Comparison of ENCODE assay signal across 16 mouse cellular contexts in genomic region chr5:129731021-129731420, GRCm38 (mm10). TPM values are rescaled to one million over a fixed set of nuclear protein-coding genes. Genes with fewer than 3 reads are reported as not detected.
A peak's percentile ranks its signal among the peaks of the same experiment; 100 is the strongest.
DNase-seq lines count a peak whose midpoint lies in the region; ATAC-seq and TF ChIP-seq lines count a peak whose summit lies in the region.
"Had no signal": no experiment of that assay in that cellular context is flagged by ENCODE, and none has a peak within 500 bp of the region (broad histone marks: within the 10 kb centered on the region; RNA-seq: fewer than 3 reads in every experiment).

No protein-coding gene starts in this region.

- 0 out of 2 replicates have a peak, but pooled peaks cover 7% of the 10 kb centered on the region for H3K36me3 ChIP-seq in heart, embryonic 14.5 days (ENCODE audit: control insufficient read depth, insufficient read depth, low read length)
- H3K36me3 ChIP-seq in liver, embryonic 15.5 days (replicated peaks), result no peaks in the 10 kb centered on the region
- H3K36me3 ChIP-seq: lung, embryonic 15.5 days; midbrain, embryonic 12.5 days had no signal

- H3K9ac ChIP-seq in heart, embryonic 14.5 days (ENCODE audit: low read length), result peak overlapping the region; percentile 59
- H3K9ac ChIP-seq in liver, embryonic 15.5 days, result peak overlapping the region; percentile 39; the same call in 1 of the 2 replicates
- H3K9ac ChIP-seq: forebrain, embryonic 12.5 days; hindbrain, embryonic 14.5 days; lung, embryonic 15.5 days; midbrain, embryonic 12.5 days had no signal

- H3K27ac ChIP-seq in gastrocnemius, adult 2 months, result peak overlapping the region; percentile 98
- peak overlapping the region; percentile 76 to 95 for H3K27ac ChIP-seq in heart, embryonic 14.5 days (replicated peaks in 1 of 2; ENCODE audit: control insufficient read depth in 1 of 2, insufficient read depth in 1 of 2, low read depth in 2 of 2, low read length in 2 of 2)
- peak overlapping the region; percentile 85 for H3K27ac ChIP-seq in liver, embryonic 15.5 days (replicated peaks)
- H3K27ac ChIP-seq: forebrain, embryonic 12.5 days; hindbrain, embryonic 14.5 days; lung, embryonic 15.5 days; midbrain, embryonic 12.5 days had no signal

- WGBS in heart, embryonic 14.5 days, result 20% methylated on average over 5 of the region's 5 CpGs
- WGBS in liver, embryonic 15.5 days (ENCODE audit: insufficient replicate concordance), result 68% methylated on average over 5 of the region's 5 CpGs

- DNase-seq in gastrocnemius, adult 18-20 months (ENCODE audit: low spot score), result peak; percentile 77
- no peak for DNase-seq in gastrocnemius, postnatal 36 days
- DNase-seq in gastrocnemius, adult 2 months, result peak; percentile 72
- no peak for DNase-seq in ovary, postnatal 14 days (ENCODE audit: low spot score)
- no peak for DNase-seq in MN1 (ENCODE audit: low spot score)
- DNase-seq: thymus, postnatal 4 days had no signal

- peak; percentile 60; the same call in 1 of the 2 replicates for ATAC-seq in heart, embryonic 14.5 days (ENCODE audit: insufficient number of reproducible peaks, insufficient read depth, low FRiP score, low read depth)
- ATAC-seq in liver, embryonic 15.5 days (ENCODE audit: insufficient read depth), result no peak
- no peak for ATAC-seq in erythroid progenitor cell, adult 5-6 weeks (replicated peaks; ENCODE audit: low FRiP score, poor library complexity, severe bottlenecking)

- peak overlapping the region; percentile 87 for H3K4me3 ChIP-seq in gastrocnemius, adult 2 months
- no peak overlapping the region for H3K4me3 ChIP-seq in heart, embryonic 14.5 days (ENCODE audit: control insufficient read depth in 1 of 2, insufficient read depth in 1 of 2, low read depth in 1 of 2, low read length in 2 of 2)
- no peak overlapping the region for H3K4me3 ChIP-seq in liver, embryonic 15.5 days (replicated peaks)
- H3K4me3 ChIP-seq: forebrain, embryonic 12.5 days; lung, embryonic 15.5 days; midbrain, embryonic 12.5 days had no signal

- intact Hi-C loops in gastrocnemius, postnatal 36 days (cut with DNase I), result no loop called here
- intact Hi-C loops in gastrocnemius, adult 2 months (cut with DNase I), result no loop called here

- H3K4me1 ChIP-seq in heart, embryonic 14.5 days (ENCODE audit: control insufficient read depth in 2 of 2, insufficient read depth in 2 of 2, low read length in 2 of 2), result peaks cover 27 to 45% of the 10 kb centered on the region in 2 experiments
- H3K4me1 ChIP-seq in liver, embryonic 15.5 days (replicated peaks), result peaks cover 59% of the 10 kb centered on the region

- TF ChIP-seq CTCF in gastrocnemius, adult 2 months (IDR thresholded peaks at IDR 0.05), result no peak

- H3K9me3 ChIP-seq in heart, embryonic 14.5 days (ENCODE audit: control insufficient read depth, low read length), result no peaks in the 10 kb centered on the region
- no peaks in the 10 kb centered on the region for H3K9me3 ChIP-seq in liver, embryonic 15.5 days (replicated peaks)
- H3K9me3 ChIP-seq: forebrain, embryonic 12.5 days; lung, embryonic 15.5 days; midbrain, embryonic 12.5 days had no signal

- H3K4me2 ChIP-seq in heart, embryonic 14.5 days (ENCODE audit: low read length), result peak overlapping the region; percentile 56
- H3K4me2 ChIP-seq in liver, embryonic 15.5 days, result no peak overlapping the region
- H3K4me2 ChIP-seq: forebrain, embryonic 12.5 days; hindbrain, embryonic 14.5 days; lung, embryonic 15.5 days; midbrain, embryonic 12.5 days had no signal

- no peaks in the 10 kb centered on the region for H3K27me3 ChIP-seq in heart, embryonic 14.5 days (ENCODE audit: control insufficient read depth, insufficient read depth, low read length)
- H3K27me3 ChIP-seq in liver, embryonic 15.5 days, result no peaks in the 10 kb centered on the region
- H3K27me3 ChIP-seq: forebrain, embryonic 12.5 days; lung, embryonic 15.5 days; midbrain, embryonic 12.5 days had no signal

RNA-seq across cellular contexts. Expression of gene Nipsnap2, which starts 6.2 kb away (rescaled TPM):
- 100 to 1,000 TPM; 539 to 562 TPM for total RNA-seq in gastrocnemius, adult 18-20 months (2021)
- total RNA-seq in gastrocnemius, postnatal 36 days (2021), result 100 to 1,000 TPM; 503 to 556 TPM
- total RNA-seq in gastrocnemius, adult 2 months (2021), result 100 to 1,000 TPM; 500 to 681 TPM
- 363 and 384 TPM in 2 replicates for polyA plus RNA-seq in heart, embryonic 14.5 days (2014; fragmentation: Nextera tagmentation; extraction: Ambion mirVana)
- 20.2 and 23.1 TPM in 2 replicates for polyA plus RNA-seq in liver, embryonic 15.5 days (2015; fragmentation: Nextera tagmentation; extraction: Ambion mirVana)
- 9.7 and 13.8 TPM in 2 replicates for total RNA-seq in erythroid progenitor cell, adult 5-6 weeks (2015; ENCODE audit: low replicate concordance)
- total RNA-seq in erythroid progenitor cell, adult 5-6 weeks (2017; ENCODE audit: low replicate concordance), result 1.7 and 14.9 TPM in 2 replicates

RNA-seq across cellular contexts. Expression of gene Mrps17, which starts 15.7 kb away (rescaled TPM):
- 10 to 100 TPM; 58.3 to 61.5 TPM for total RNA-seq in gastrocnemius, adult 18-20 months (2021)
- total RNA-seq in gastrocnemius, postnatal 36 days (2021), result 10 to 100 TPM; 53.7 to 63.5 TPM
- 10 to 100 TPM; 57.6 to 63.1 TPM for total RNA-seq in gastrocnemius, adult 2 months (2021)
- 171 and 176 TPM in 2 replicates for polyA plus RNA-seq in heart, embryonic 14.5 days (2014; fragmentation: Nextera tagmentation; extraction: Ambion mirVana)
- polyA plus RNA-seq in liver, embryonic 15.5 days (2015; fragmentation: Nextera tagmentation; extraction: Ambion mirVana), result 91.3 and 95.5 TPM in 2 replicates
- 54.9 and 95.9 TPM in 2 replicates for total RNA-seq in erythroid progenitor cell, adult 5-6 weeks (2015; ENCODE audit: low replicate concordance)
- total RNA-seq in erythroid progenitor cell, adult 5-6 weeks (2017; ENCODE audit: low replicate concordance), result 31.1 and 45.7 TPM in 2 replicates

RNA-seq across cellular contexts. Expression of gene Sept14, which starts 22.7 kb away (rescaled TPM):
- total RNA-seq in gastrocnemius, adult 18-20 months (2021), result not detected
- total RNA-seq in gastrocnemius, postnatal 36 days (2021), result not detected
- not detected for total RNA-seq in gastrocnemius, adult 2 months (2021)
- polyA plus RNA-seq in heart, embryonic 14.5 days (2014; fragmentation: Nextera tagmentation; extraction: Ambion mirVana), result not detected in 2 replicates
- polyA plus RNA-seq in liver, embryonic 15.5 days (2015; fragmentation: Nextera tagmentation; extraction: Ambion mirVana), result not detected in 2 replicates
- not detected in 2 replicates for total RNA-seq in erythroid progenitor cell, adult 5-6 weeks (2015; ENCODE audit: low replicate concordance)
- not detected in 2 replicates for total RNA-seq in erythroid progenitor cell, adult 5-6 weeks (2017; ENCODE audit: low replicate concordance)
- total RNA-seq: adrenal gland, postnatal 25 days; layer of hippocampus, postnatal 25 days had no signal
- polyA plus RNA-seq: forebrain, embryonic 12.5 days; hindbrain, embryonic 14.5 days; kidney, embryonic 16.5 days; lung, embryonic 15.5 days; midbrain, embryonic 12.5 days had no signal

RNA-seq across cellular contexts. Expression of gene Psph, which starts 56.2 kb away (rescaled TPM):
- 10 to 100 TPM; 13.2 to 14.4 TPM for total RNA-seq in gastrocnemius, adult 18-20 months (2021)
- 10 to 100 TPM; 13.1 to 15.2 TPM for total RNA-seq in gastrocnemius, postnatal 36 days (2021)
- total RNA-seq in gastrocnemius, adult 2 months (2021), result 10 to 100 TPM; 13.0 to 15.4 TPM
- 28.8 and 29.7 TPM in 2 replicates for polyA plus RNA-seq in heart, embryonic 14.5 days (2014; fragmentation: Nextera tagmentation; extraction: Ambion mirVana)
- polyA plus RNA-seq in liver, embryonic 15.5 days (2015; fragmentation: Nextera tagmentation; extraction: Ambion mirVana), result 84.1 and 86.5 TPM in 2 replicates
- 18.0 and 24.7 TPM in 2 replicates for total RNA-seq in erythroid progenitor cell, adult 5-6 weeks (2015; ENCODE audit: low replicate concordance)
- total RNA-seq in erythroid progenitor cell, adult 5-6 weeks (2017; ENCODE audit: low replicate concordance), result 1.9 and 16.4 TPM in 2 replicates

Comparison
In these comparisons a context has a peak if more than half of its experiments do, and no peak if none do; other contexts are left out.
1. DNase-seq: peak in gastrocnemius, adult 18-20 months (single experiment) and gastrocnemius, adult 2 months (single experiment); none in gastrocnemius, postnatal 36 days (0 of 2), ovary, postnatal 14 days (single experiment) and MN1 (single experiment).
2. RNA of gene Nipsnap2, which starts 6.2 kb away (total RNA-seq): 500 to 681 TPM in gastrocnemius, adult 2 months, 539 to 562 TPM in gastrocnemius, adult 18-20 months and 503 to 556 TPM in gastrocnemius, postnatal 36 days; 1.7 to 14.9 TPM in erythroid progenitor cell, adult 5-6 weeks; every median in the first group is over 10 times any median in the second.
3. Peak in every context shown above with its lines, with median percentiles within 50 percentile points of each other: H3K27ac ChIP-seq.